ENCODE assay signal across 8 mouse cellular contexts in the genomic region with DNA sequence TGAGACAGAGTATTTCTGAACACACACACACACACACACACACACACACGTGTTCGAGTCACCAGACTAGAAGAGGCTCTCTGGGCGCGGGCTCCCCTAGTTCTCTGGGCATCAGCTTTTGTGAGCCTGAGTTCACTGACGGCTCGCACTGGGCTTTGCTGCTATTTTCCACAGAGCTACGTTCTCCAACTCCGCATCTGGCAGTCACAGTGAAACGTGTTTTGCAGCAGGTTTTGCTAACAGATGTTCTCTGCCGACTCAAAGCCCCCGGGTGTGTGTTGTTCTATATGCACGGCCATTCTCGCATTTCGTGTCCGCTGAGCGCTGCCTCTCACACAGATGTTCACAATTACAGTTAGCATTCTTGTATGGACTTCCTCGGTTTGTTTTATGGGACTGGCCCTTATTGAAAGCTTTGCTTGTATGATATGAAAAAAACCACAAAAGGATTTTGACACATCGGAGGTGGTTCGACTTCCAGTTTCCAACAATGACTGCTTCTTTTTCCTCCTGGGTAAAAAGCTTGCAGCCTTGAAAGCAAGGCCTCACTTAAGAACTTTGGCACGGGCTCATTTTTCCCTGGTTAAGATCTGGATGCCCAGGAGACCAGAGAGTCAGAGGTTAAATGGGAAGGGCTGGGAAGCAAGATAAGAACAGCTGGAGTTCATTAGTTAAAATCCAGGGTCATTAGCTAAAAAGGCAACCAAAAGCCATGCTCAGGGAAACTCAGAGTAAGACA. TPM values are rescaled to one million over a fixed set of nuclear protein-coding genes. Genes with fewer than 3 reads are reported as not detected.
DNase-seq lines count a peak whose midpoint lies in the region; ATAC-seq lines count a peak whose summit lies in the region.

No protein-coding gene starts in this region.

- no peak for DNase-seq in lung, postnatal 10 days
- DNase-seq in hindbrain, embryonic 14.5 days (ENCODE audit: low spot score): peak; percentile 67
- DNase-seq in neural tube, embryonic 11.5 days (ENCODE audit: low spot score): peak; percentile 68
- no peak for DNase-seq in Muller cell, postnatal 12 days (ENCODE audit: inconsistent ontology term)
- no peak for DNase-seq in layer of hippocampus, adult 11-12 months (ENCODE audit: low spot score)
- DNase-seq in cerebellum, adult 18-20 months: no peak

- H3K36me3 ChIP-seq in lung, embryonic 16.5 days (ENCODE audit: control insufficient read depth, insufficient read depth, low read length): no peaks in the 10 kb centered on the region
- no peaks in the 10 kb centered on the region for H3K36me3 ChIP-seq in embryonic facial prominence, embryonic 15.5 days
- no peaks in the 10 kb centered on the region for H3K36me3 ChIP-seq in hindbrain, embryonic 14.5 days (replicated peaks; ENCODE audit: control insufficient read depth, insufficient read depth)
- H3K36me3 ChIP-seq in neural tube, embryonic 11.5 days (ENCODE audit: control insufficient read depth, insufficient read depth, low read length): no peaks in the 10 kb centered on the region

- peak overlapping the region; percentile 22; the same call in 1 of the 2 replicates for H3K27ac ChIP-seq in lung, embryonic 16.5 days (ENCODE audit: low read length)
- peak overlapping the region; percentile 75 for H3K27ac ChIP-seq in embryonic facial prominence, embryonic 15.5 days (replicated peaks)
- H3K27ac ChIP-seq in hindbrain, embryonic 14.5 days: peak overlapping the region; percentile 40; the same call in 1 of the 2 replicates
- H3K27ac ChIP-seq in neural tube, embryonic 11.5 days (ENCODE audit: low read depth, low read length): peak overlapping the region; percentile 42; the same call in 1 of the 2 replicates

- WGBS in lung, embryonic 16.5 days: 43% methylated on average over 20 of the region's 20 CpGs
- WGBS in embryonic facial prominence, embryonic 15.5 days: 15% methylated on average over 20 of the region's 20 CpGs
- WGBS in hindbrain, embryonic 14.5 days: 40% methylated on average over 20 of the region's 20 CpGs
- 55% methylated on average over 20 of the region's 20 CpGs for WGBS in neural tube, embryonic 11.5 days

- H3K4me1 ChIP-seq in lung, embryonic 16.5 days (replicated peaks; ENCODE audit: control insufficient read depth, insufficient read depth, low read length): peaks cover 5% of the 10 kb centered on the region; the same call in 1 of the 2 replicates
- peaks cover 18% of the 10 kb centered on the region for H3K4me1 ChIP-seq in embryonic facial prominence, embryonic 15.5 days
- H3K4me1 ChIP-seq in hindbrain, embryonic 14.5 days (replicated peaks; ENCODE audit: control insufficient read depth, insufficient read depth, low read length): 0 out of 2 replicates have a peak, but pooled peaks cover 4% of the 10 kb centered on the region
- H3K4me1 ChIP-seq in neural tube, embryonic 11.5 days (ENCODE audit: control insufficient read depth, insufficient read depth, low read length): peaks cover 4% of the 10 kb centered on the region; the same call in 1 of the 2 replicates

- no peak overlapping the region for H3K4me3 ChIP-seq in lung, embryonic 16.5 days (ENCODE audit: low read length)
- no peak overlapping the region for H3K4me3 ChIP-seq in embryonic facial prominence, embryonic 15.5 days (replicated peaks)
- no peak overlapping the region for H3K4me3 ChIP-seq in hindbrain, embryonic 14.5 days (replicated peaks; ENCODE audit: low read length)
- no peak overlapping the region for H3K4me3 ChIP-seq in neural tube, embryonic 11.5 days (ENCODE audit: low read depth, low read length)

- no peaks in the 10 kb centered on the region for H3K9me3 ChIP-seq in lung, embryonic 16.5 days (ENCODE audit: control insufficient read depth, low read length)
- H3K9me3 ChIP-seq in embryonic facial prominence, embryonic 15.5 days (replicated peaks): no peaks in the 10 kb centered on the region
- H3K9me3 ChIP-seq in hindbrain, embryonic 14.5 days (ENCODE audit: control insufficient read depth, low read length): no peaks in the 10 kb centered on the region
- H3K9me3 ChIP-seq in neural tube, embryonic 11.5 days (ENCODE audit: control insufficient read depth, low read length): no peaks in the 10 kb centered on the region

- ATAC-seq in lung, embryonic 16.5 days (ENCODE audit: low read depth): no peak
- ATAC-seq in embryonic facial prominence, embryonic 15.5 days (ENCODE audit: insufficient number of reproducible peaks, low FRiP score, low TSS enrichment, low read depth): peak; percentile 87; the same call in 1 of the 2 replicates
- no peak for ATAC-seq in hindbrain, embryonic 14.5 days (ENCODE audit: low FRiP score)
- no peak for ATAC-seq in neural tube, embryonic 11.5 days (ENCODE audit: insufficient read depth, low FRiP score, low TSS enrichment)

- H3K4me2 ChIP-seq in lung, embryonic 16.5 days (ENCODE audit: low read depth, low read length): 0 out of 2 replicates have a peak overlapping the region, but pooled peaks have one; percentile 11
- peak overlapping the region; percentile 6; the same call in 1 of the 2 replicates for H3K4me2 ChIP-seq in embryonic facial prominence, embryonic 15.5 days (replicated peaks)
- H3K4me2 ChIP-seq in hindbrain, embryonic 14.5 days (replicated peaks): peak overlapping the region; percentile 15; the same call in 1 of the 2 replicates
- no peak overlapping the region for H3K4me2 ChIP-seq in neural tube, embryonic 11.5 days (ENCODE audit: low read depth)

- H3K27me3 ChIP-seq in lung, embryonic 16.5 days (ENCODE audit: control insufficient read depth, insufficient read depth, low read depth, low read length): no peaks in the 10 kb centered on the region
- H3K27me3 ChIP-seq in embryonic facial prominence, embryonic 15.5 days: no peaks in the 10 kb centered on the region
- no peaks in the 10 kb centered on the region for H3K27me3 ChIP-seq in hindbrain, embryonic 14.5 days (ENCODE audit: control insufficient read depth, insufficient read depth, low read length)
- no peaks in the 10 kb centered on the region for H3K27me3 ChIP-seq in neural tube, embryonic 11.5 days (ENCODE audit: control insufficient read depth, insufficient read depth, low read length)

- H3K9ac ChIP-seq in lung, embryonic 16.5 days (ENCODE audit: low read length): no peak overlapping the region
- no peak overlapping the region for H3K9ac ChIP-seq in embryonic facial prominence, embryonic 15.5 days
- no peak overlapping the region for H3K9ac ChIP-seq in hindbrain, embryonic 14.5 days
- H3K9ac ChIP-seq in neural tube, embryonic 11.5 days (ENCODE audit: low read length): no peak overlapping the region

RNA-seq across cellular contexts. Expression of a gene that starts 13.4 kb away (rescaled TPM):
- polyA plus RNA-seq in lung, embryonic 16.5 days (2015; fragmentation: Nextera tagmentation; extraction: Ambion mirVana): not detected in 2 replicates
- polyA plus RNA-seq in embryonic facial prominence, embryonic 15.5 days (2015; fragmentation: Nextera tagmentation; extraction: Ambion mirVana): 0.80 and 1.8 TPM in 2 replicates
- polyA plus RNA-seq in hindbrain, embryonic 14.5 days (2014; fragmentation: Nextera tagmentation; extraction: Ambion mirVana): 0.82 and 0.88 TPM in 2 replicates
- 0.31 and 0.89 TPM in 2 replicates for polyA plus RNA-seq in neural tube, embryonic 11.5 days (2014; fragmentation: Nextera tagmentation; extraction: Ambion mirVana)

RNA-seq across cellular contexts. Expression of a gene that starts 33.1 kb away (rescaled TPM):
- polyA plus RNA-seq in lung, embryonic 16.5 days (2015; fragmentation: Nextera tagmentation; extraction: Ambion mirVana): 11.2 and 11.6 TPM in 2 replicates
- 7.6 and 8.8 TPM in 2 replicates for polyA plus RNA-seq in embryonic facial prominence, embryonic 15.5 days (2015; fragmentation: Nextera tagmentation; extraction: Ambion mirVana)
- polyA plus RNA-seq in hindbrain, embryonic 14.5 days (2014; fragmentation: Nextera tagmentation; extraction: Ambion mirVana): 21.7 and 22.6 TPM in 2 replicates
- polyA plus RNA-seq in neural tube, embryonic 11.5 days (2014; fragmentation: Nextera tagmentation; extraction: Ambion mirVana): 18.6 and 19.0 TPM in 2 replicates

Comparison
In these comparisons a context has a peak if more than half of its experiments do, and no peak if none do; other contexts are left out.
1. H3K27ac ChIP-seq: peak in every context shown above with its lines; median percentile 75 in embryonic facial prominence, embryonic 15.5 days; 42 in neural tube, embryonic 11.5 days; 40 in hindbrain, embryonic 14.5 days; 22 in lung, embryonic 16.5 days.
2. DNase-seq: peak in hindbrain, embryonic 14.5 days (single experiment) and neural tube, embryonic 11.5 days (single experiment); none in lung, postnatal 10 days (single experiment), Muller cell, postnatal 12 days (single experiment), layer of hippocampus, adult 11-12 months (single experiment) and cerebellum, adult 18-20 months (0 of 2).